Mouse (Mus musculus) ES-CJ7 (cell line): ENCODE data around the gene Tmtc4.

Source experiments
- DNase-seq: peaks from one replicate; pipeline ENCODE4 v3.0.0; 2011; ENCODE audit warnings: low read depth, low spot score

Gene Tmtc4

DNA sequence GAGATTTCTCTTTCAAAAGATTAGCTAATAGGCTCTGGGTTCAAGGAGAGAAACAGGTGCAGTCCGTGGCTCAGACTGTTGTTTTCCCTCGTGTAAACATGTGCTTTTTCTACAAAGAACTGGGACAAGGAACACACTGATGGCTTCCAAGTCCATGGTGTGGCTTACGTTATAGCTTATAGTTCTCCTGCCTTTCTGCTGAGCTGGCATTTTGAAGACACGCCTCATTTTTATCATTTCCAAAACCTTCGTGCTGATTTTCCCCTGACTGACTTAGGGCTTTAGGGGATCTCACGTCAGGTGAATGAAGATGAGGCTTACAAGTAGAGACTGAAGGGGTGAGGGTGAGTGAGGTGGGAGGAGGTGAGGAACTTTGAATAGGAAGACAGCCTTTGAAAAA is 111.2 kb downstream of the Tmtc4 start:
- DNase-seq: no peak

DNA sequence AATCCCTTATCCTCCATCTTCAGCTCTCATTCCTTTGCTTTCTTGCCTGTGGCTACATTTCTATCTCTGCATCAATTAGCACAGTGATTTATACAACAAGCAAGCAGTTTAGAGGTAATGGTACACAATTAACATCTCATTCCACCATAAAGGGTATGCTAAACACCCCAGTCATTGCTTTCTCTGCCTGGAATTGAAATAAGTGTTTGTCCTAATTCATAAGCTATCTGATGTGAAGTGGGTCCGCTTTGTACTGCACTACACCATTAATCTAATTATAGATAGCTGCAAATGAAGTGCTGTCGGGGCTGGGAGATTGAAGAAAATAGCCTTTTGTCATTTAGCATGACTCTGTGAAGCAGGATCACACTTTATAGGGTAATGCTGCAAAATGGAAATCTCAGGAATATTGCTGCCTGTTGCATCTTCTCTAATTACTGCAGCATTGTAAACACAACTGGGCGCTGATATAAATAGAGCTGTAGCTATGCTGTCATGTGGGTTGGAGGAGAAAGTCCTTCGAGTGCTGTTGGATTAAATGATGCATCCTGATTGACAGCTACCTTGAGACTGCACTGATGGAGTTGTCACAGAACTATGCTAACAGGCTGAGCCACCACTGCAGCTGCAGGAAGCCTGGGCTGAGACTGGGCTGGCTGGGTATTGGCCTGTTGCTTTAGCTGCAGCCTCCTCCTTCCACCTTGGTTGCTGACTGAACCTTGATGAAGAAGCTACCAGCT is 111.8 kb downstream of the Tmtc4 start:
- DNase-seq: no peak

DNA sequence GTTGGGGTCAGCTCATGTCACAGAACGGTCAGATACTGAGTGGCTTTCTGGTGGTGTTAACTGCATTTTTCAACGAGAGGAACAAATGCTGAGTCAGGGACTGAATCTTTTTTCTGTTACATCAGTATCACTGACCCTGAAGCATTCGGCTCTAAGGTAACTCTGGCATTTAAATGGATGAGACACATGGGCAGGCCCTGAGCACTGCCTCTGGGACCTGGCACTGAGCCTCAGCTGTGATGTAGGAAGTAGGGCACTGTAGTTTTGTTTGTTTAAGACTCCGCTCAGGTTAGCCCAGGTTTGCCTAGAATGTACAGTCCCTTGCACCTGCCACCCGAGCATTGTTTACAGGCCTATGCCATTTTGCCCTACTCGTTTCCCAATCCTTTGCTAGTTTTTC is 114.0 kb downstream of the Tmtc4 start:
- no peak for DNase-seq
